Mouse (Mus musculus) liver, embryonic 15.5 days (tissue): ENCODE data around the gene Hoxd1. TPM values are rescaled to one million over a fixed set of nuclear protein-coding genes. Genes with fewer than 3 reads are reported as not detected.
A peak's percentile ranks its signal among the peaks of the same experiment; 100 is the strongest.

Experiments used
- ATAC-seq: fragments of 200-750 bp; cut with Nextera tagmentation; 2 replicates; pipeline ENCODE4 v1.8.0; 2017; ENCODE audit warnings: moderate number of reproducible peaks, mild to moderate bottlenecking, moderate library complexity; ENCODE audit not compliant: insufficient read depth
- H3K27ac ChIP-seq: fragments of 300-500 bp; sonication (generic); replicated peaks from 2 replicates; pipeline ENCODE4 v1.5.1; 2015; ENCODE audit warnings: mild to moderate bottlenecking, inconsistent platforms
- H3K27me3 ChIP-seq: fragments of 300-500 bp; sonication (generic); 2 replicates; pipeline ENCODE4 v1.6.1; 2015; ENCODE audit warnings: mild to moderate bottlenecking, inconsistent platforms
- H3K36me3 ChIP-seq: fragments of 300-500 bp; sonication (generic); replicated peaks from 2 replicates; pipeline ENCODE4 v1.6.1; 2015; ENCODE audit warnings: moderate library complexity, mild to moderate bottlenecking, inconsistent platforms
- H3K4me1 ChIP-seq: fragments of 300-500 bp; sonication (generic); replicated peaks from 2 replicates; pipeline ENCODE4 v1.6.1; 2015; ENCODE audit warnings: inconsistent platforms
- H3K4me2 ChIP-seq: fragments of 300-500 bp; sonication (generic); 2 replicates; pipeline ENCODE4 v1.6.1; 2015; ENCODE audit warnings: moderate library complexity, mild to moderate bottlenecking, inconsistent platforms
- H3K4me3 ChIP-seq: fragments of 300-500 bp; sonication (generic); replicated peaks from 2 replicates; pipeline ENCODE4 v1.5.1; 2015; ENCODE audit warnings: mild to moderate bottlenecking, inconsistent platforms
- H3K9ac ChIP-seq: fragments of 300-500 bp; sonication (generic); 2 replicates; pipeline ENCODE4 v1.6.1; 2015; ENCODE audit warnings: moderate library complexity, mild to moderate bottlenecking, inconsistent platforms
- H3K9me3 ChIP-seq: fragments of 300-500 bp; sonication (generic); replicated peaks from 2 replicates; pipeline ENCODE4 v1.6.1; 2016; ENCODE audit warnings: inconsistent platforms
- WGBS: fragments of 180-500 bp; shearing (Covaris S2); methylation state at CpG from one replicate; pipeline ENCODE4 v1.1.7; 2015; ENCODE audit warnings: mixed read lengths; ENCODE audit not compliant: insufficient replicate concordance; 5-methylcytosine and 5-hydroxymethylcytosine counted together
- polyA plus RNA-seq: library from polyadenylated mRNA; unstranded; fragments of >200 nt; fragmentation: Nextera tagmentation; extraction: Ambion mirVana; gene quantifications from 2 replicates; pipeline ENCODE4 v1.2.1, GENCODE M21; 2015

Hoxd1 gene
- polyA plus RNA-seq, 1 experiment from 2014 or later: 0.05 TPM

- no peak for ATAC-seq
- H3K9me3 ChIP-seq: no peaks in the 10 kb centered on the region
- no peaks in the 10 kb centered on the region for H3K36me3 ChIP-seq
- WGBS: 27% methylated on average over 1 of the region's 1 CpGs
- no peaks in the 10 kb centered on the region for H3K4me1 ChIP-seq
- no peak overlapping the region for H3K27ac ChIP-seq
- no peak overlapping the region for H3K4me2 ChIP-seq
- peaks cover 98% of the 10 kb centered on the region for H3K27me3 ChIP-seq
- no peak overlapping the region for H3K9ac ChIP-seq
- no peak overlapping the region for H3K4me3 ChIP-seq
These were observed 10.9 kb upstream of the Hoxd1 start for GRCm38 (mm10) chr2:74751861-74752260.

- Histone ChIP-seq H3K36me3 (no peaks in the 10 kb centered on the region), H3K27me3 (peaks cover 97% of the 10 kb centered on the region), H3K4me3 (no peak overlapping the region), H3K27ac (no peak overlapping the region), H3K9ac (no peak overlapping the region), H3K9me3 (no peaks in the 10 kb centered on the region), H3K4me1 (no peaks in the 10 kb centered on the region), H3K4me2 (no peak overlapping the region)
- WGBS: 4% methylated on average over 45 of the region's 45 CpGs
- ATAC-seq: no peak
These were observed 10.2 kb upstream of the Hoxd1 start for GRCm38 (mm10) chr2:74752431-74753174.

GRCm38 (mm10) chr2:74753175-74753523, 9.6 kb upstream of the Hoxd1 start:
- Histone ChIP-seq H3K4me2 (no peak overlapping the region), H3K4me3 (no peak overlapping the region), H3K27ac (no peak overlapping the region), H3K4me1 (no peaks in the 10 kb centered on the region), H3K9me3 (no peaks in the 10 kb centered on the region), H3K27me3 (peaks cover 97% of the 10 kb centered on the region), H3K36me3 (no peaks in the 10 kb centered on the region), H3K9ac (no peak overlapping the region)
- no peak for ATAC-seq
- WGBS: 0% methylated on average over 25 of the region's 25 CpGs

- no peak for ATAC-seq
These were observed 9.1 kb upstream of the Hoxd1 start for GRCm38 (mm10) chr2:74753711-74754110.

GRCm38 (mm10) chr2:74760146-74760545, 2.6 kb upstream of the Hoxd1 start:
- WGBS: 3% methylated on average over 1 of the region's 1 CpGs
- no peaks in the 10 kb centered on the region for H3K36me3 ChIP-seq
- no peak overlapping the region for H3K4me3 ChIP-seq
- no peak overlapping the region for H3K9ac ChIP-seq
- peaks cover 90% of the 10 kb centered on the region for H3K27me3 ChIP-seq
- H3K27ac ChIP-seq: no peak overlapping the region
- no peak overlapping the region for H3K4me2 ChIP-seq
- H3K9me3 ChIP-seq: no peaks in the 10 kb centered on the region
- H3K4me1 ChIP-seq: peaks cover 4% of the 10 kb centered on the region; the same call in 1 of the 2 replicates
- no peak for ATAC-seq

More at GRCm38 (mm10) chr2:74753711-74754110, 9.1 kb upstream of the Hoxd1 start:
- Histone ChIP-seq H3K4me1 (no peaks in the 10 kb centered on the region), H3K4me3 (no peak overlapping the region), H3K27me3 (peaks cover 97% of the 10 kb centered on the region), H3K4me2 (no peak overlapping the region), H3K36me3 (no peaks in the 10 kb centered on the region), H3K27ac (no peak overlapping the region), H3K9ac (no peak overlapping the region), H3K9me3 (no peaks in the 10 kb centered on the region)
- 13% methylated on average over 5 of the region's 5 CpGs for WGBS

- Histone ChIP-seq H3K27me3 (peaks cover 92% of the 10 kb centered on the region), H3K4me1 (peaks cover 4% of the 10 kb centered on the region; the same call in 1 of the 2 replicates), H3K9me3 (no peaks in the 10 kb centered on the region), H3K36me3 (no peaks in the 10 kb centered on the region), H3K4me2 (no peak overlapping the region), H3K9ac (no peak overlapping the region), H3K27ac (no peak overlapping the region), H3K4me3 (no peak overlapping the region)
- 3% methylated on average over 13 of the region's 13 CpGs for WGBS
- ATAC-seq: no peak
These were observed 839 bp upstream of the Hoxd1 start for GRCm38 (mm10) chr2:74761941-74762340.

- no peak overlapping the region for H3K9ac ChIP-seq
- ATAC-seq: no peak
- no peaks in the 10 kb centered on the region for H3K36me3 ChIP-seq
- H3K4me2 ChIP-seq: peak overlapping the region; percentile 55
- H3K9me3 ChIP-seq: no peaks in the 10 kb centered on the region
- 2% methylated on average over 53 of the region's 53 CpGs for WGBS
- H3K4me1 ChIP-seq: peaks cover 4% of the 10 kb centered on the region; the same call in 1 of the 2 replicates
- H3K27me3 ChIP-seq: peaks cover 85% of the 10 kb centered on the region
- H3K27ac ChIP-seq: no peak overlapping the region
- peak overlapping the region; percentile 33; the same call in 1 of the 2 replicates for H3K4me3 ChIP-seq
These were observed 510 bp downstream of the Hoxd1 start for GRCm38 (mm10) chr2:74763245-74763735.

- Histone ChIP-seq H3K27me3 (peaks cover 88% of the 10 kb centered on the region), H3K36me3 (no peaks in the 10 kb centered on the region), H3K9ac (no peak overlapping the region), H3K9me3 (no peaks in the 10 kb centered on the region), H3K27ac (no peak overlapping the region), H3K4me2 (no peak overlapping the region), H3K4me1 (peaks cover 4% of the 10 kb centered on the region; the same call in 1 of the 2 replicates), H3K4me3 (no peak overlapping the region)
- no peak for ATAC-seq
- WGBS: 40% methylated on average over 10 of the region's 10 CpGs
These were observed 1.2 kb downstream of the Hoxd1 start for GRCm38 (mm10) chr2:74763976-74764375.

GRCm38 (mm10) chr2:74774359-74774758, 11.6 kb downstream of the Hoxd1 start:
- Histone ChIP-seq H3K4me3 (no peak overlapping the region), H3K36me3 (no peaks in the 10 kb centered on the region), H3K27me3 (peaks cover 3% of the 10 kb centered on the region; the same call in 1 of the 2 replicates), H3K9ac (no peak overlapping the region), H3K4me2 (no peak overlapping the region), H3K4me1 (no peaks in the 10 kb centered on the region), H3K27ac (no peak overlapping the region), H3K9me3 (no peaks in the 10 kb centered on the region)
- WGBS: 71% methylated on average over 2 of the region's 2 CpGs
- no peak for ATAC-seq

GRCm38 (mm10) chr2:74777536-74778275, 14.9 kb downstream of the Hoxd1 start:
- Histone ChIP-seq H3K36me3 (no peaks in the 10 kb centered on the region), H3K9me3 (no peaks in the 10 kb centered on the region), H3K9ac (no peak overlapping the region), H3K4me1 (no peaks in the 10 kb centered on the region), H3K27me3 (no peaks in the 10 kb centered on the region), H3K4me2 (no peak overlapping the region), H3K4me3 (no peak overlapping the region), H3K27ac (no peak overlapping the region)
- no peak for ATAC-seq
- WGBS: 57% methylated on average over 13 of the region's 13 CpGs

GRCm38 (mm10) chr2:74781386-74781785, 18.6 kb downstream of the Hoxd1 start:
- no peak for ATAC-seq
- H3K9me3 ChIP-seq: no peaks in the 10 kb centered on the region
- no peak overlapping the region for H3K4me3 ChIP-seq
- H3K36me3 ChIP-seq: no peaks in the 10 kb centered on the region
- H3K27me3 ChIP-seq: no peaks in the 10 kb centered on the region
- H3K27ac ChIP-seq: no peak overlapping the region
- no peak overlapping the region for H3K4me2 ChIP-seq
- no peaks in the 10 kb centered on the region for H3K4me1 ChIP-seq
- no peak overlapping the region for H3K9ac ChIP-seq
- 83% methylated on average over 5 of the region's 5 CpGs for WGBS
